Mouse (Mus musculus): ENCODE results near the gene Srprb.

- TF ChIP-seq POLR2A (IDR thresholded peaks at IDR 0.05; ENCODE audit: insufficient read length, low read depth) (no peak), USF1 (IDR thresholded peaks at IDR 0.05; ENCODE audit: low read depth) (no peak), TCF3 (IDR thresholded peaks at IDR 0.05; ENCODE audit: insufficient read length, low read depth) (no peak), SRF (IDR thresholded peaks at IDR 0.05; ENCODE audit: control insufficient read depth, insufficient read length, low read depth) (no peak), MYOD1 (IDR thresholded peaks at IDR 0.05; ENCODE audit: control insufficient read depth in 1 of 3, insufficient read length in 2 of 3, low read depth in 2 of 3) (no peak), E2F4 (IDR thresholded peaks at IDR 0.05; ENCODE audit: insufficient read depth) (no peak), MAX (IDR thresholded peaks at IDR 0.05; ENCODE audit: low read depth) (no peak), CEBPB (IDR thresholded peaks at IDR 0.05; ENCODE audit: insufficient read depth, poor library complexity, severe bottlenecking) (no peak), MYOG (IDR thresholded peaks at IDR 0.05; ENCODE audit: control insufficient read depth in 1 of 3, insufficient read depth in 1 of 3, insufficient read length in 2 of 3, low read depth in 2 of 3) (no peak), TCF12 (IDR thresholded peaks at IDR 0.05; ENCODE audit: insufficient read depth, poor library complexity, severe bottlenecking) (no peak), POLR2AphosphoS2 (IDR thresholded peaks at IDR 0.05; ENCODE audit: insufficient read length, low read depth) (no peak)
Measured at GRCm38 (mm10) chr9:103234059-103234458, 32.1 kb upstream of the Srprb start.
